Mouse (Mus musculus): ENCODE results near the gene Sin3a. TPM values are rescaled to one million over a fixed set of nuclear protein-coding genes. Genes with fewer than 3 reads are reported as not detected.

Sin3a gene
- polyA plus RNA-seq, 1 experiment from 2014 or later: 28.4 TPM

Other genes with a start within 250 kb of the Sin3a start
- 1.4 and 2.3 TPM in 2 replicates for gene Odf3l1, start 207.4 kb upstream of the Sin3a start, polyA plus RNA-seq (2015; fragmentation: Nextera tagmentation; extraction: Ambion mirVana)
- gene Cspg4, start 207.0 kb upstream of the Sin3a start, polyA plus RNA-seq (2015; fragmentation: Nextera tagmentation; extraction: Ambion mirVana): 18.9 and 21.1 TPM in 2 replicates
- 9.3 and 10.7 TPM in 2 replicates for gene Snx33, start 143.7 kb upstream of the Sin3a start, polyA plus RNA-seq (2015; fragmentation: Nextera tagmentation; extraction: Ambion mirVana)
- gene Imp3, start 134.6 kb upstream of the Sin3a start, polyA plus RNA-seq (2015; fragmentation: Nextera tagmentation; extraction: Ambion mirVana): 79.3 and 86.5 TPM in 2 replicates
- gene Snupn, start 121.2 kb upstream of the Sin3a start, polyA plus RNA-seq (2015; fragmentation: Nextera tagmentation; extraction: Ambion mirVana): 18.5 and 19.0 TPM in 2 replicates
- gene Ptpn9, start 77.1 kb upstream of the Sin3a start, polyA plus RNA-seq (2015; fragmentation: Nextera tagmentation; extraction: Ambion mirVana): 17.9 and 18.3 TPM in 2 replicates
- 63.1 and 71.1 TPM in 2 replicates for gene Man2c1, start 58.6 kb downstream of the Sin3a start, polyA plus RNA-seq (2015; fragmentation: Nextera tagmentation; extraction: Ambion mirVana)
- 7.3 and 7.9 TPM in 2 replicates for gene Neil1, start 76.3 kb downstream of the Sin3a start, polyA plus RNA-seq (2015; fragmentation: Nextera tagmentation; extraction: Ambion mirVana)
- 87.0 and 90.3 TPM in 2 replicates for gene Commd4, start 86.3 kb downstream of the Sin3a start, polyA plus RNA-seq (2015; fragmentation: Nextera tagmentation; extraction: Ambion mirVana)
- gene Trcg1, start 164.5 kb downstream of the Sin3a start, polyA plus RNA-seq (2015; fragmentation: Nextera tagmentation; extraction: Ambion mirVana): 0.05 TPM in 1 of 2 replicates, not detected in the other
- 23.8 and 26.6 TPM in 2 replicates for gene 1700017B05Rik, start 190.6 kb downstream of the Sin3a start, polyA plus RNA-seq (2015; fragmentation: Nextera tagmentation; extraction: Ambion mirVana)